Mouse (Mus musculus) liver, embryonic 12.5 days (tissue): ENCODE data around the gene Phactr3. TPM values are rescaled to one million over a fixed set of nuclear protein-coding genes. Genes with fewer than 3 reads are reported as not detected.

ENCODE experiments used
- ATAC-seq: fragments of 200-750 bp; cut with Nextera tagmentation; 2 replicates; pipeline ENCODE4 v1.8.0; 2017; ENCODE audit warnings: moderate number of reproducible peaks, mild to moderate bottlenecking, moderate library complexity
- H3K27ac ChIP-seq: fragments of 300-500 bp; sonication (generic); 2 replicates; pipeline ENCODE4 v1.5.1; 2016; ENCODE audit warnings: mild to moderate bottlenecking
- H3K27me3 ChIP-seq: fragments of 300-500 bp; sonication (generic); replicated peaks from 2 replicates; pipeline ENCODE4 v1.6.1; 2016; ENCODE audit warnings: mild to moderate bottlenecking, moderate library complexity
- H3K36me3 ChIP-seq: fragments of 300-500 bp; sonication (generic); 2 replicates; pipeline ENCODE4 v1.6.1; 2016; ENCODE audit warnings: mild to moderate bottlenecking, moderate library complexity
- H3K4me1 ChIP-seq: fragments of 300-500 bp; sonication (generic); 2 replicates; pipeline ENCODE4 v1.6.1; 2016
- H3K4me2 ChIP-seq: fragments of 300-500 bp; sonication (generic); 2 replicates; pipeline ENCODE4 v1.6.1; 2016; ENCODE audit warnings: mild to moderate bottlenecking, moderate library complexity
- H3K4me3 ChIP-seq: fragments of 300-500 bp; sonication (generic); 2 replicates; pipeline ENCODE4 v1.5.1; 2016; ENCODE audit warnings: mild to moderate bottlenecking, moderate library complexity
- H3K9ac ChIP-seq: fragments of 300-500 bp; sonication (generic); 2 replicates; pipeline ENCODE4 v1.6.1; 2016; ENCODE audit warnings: mild to moderate bottlenecking, moderate library complexity
- H3K9me3 ChIP-seq: fragments of 300-500 bp; sonication (generic); replicated peaks from 2 replicates; pipeline ENCODE4 v1.6.1; 2016; ENCODE audit warnings: mild to moderate bottlenecking, moderate library complexity
- WGBS: fragments of 180-500 bp; shearing (Covaris S2); methylation state at CpG from one replicate; pipeline ENCODE4 v1.1.7; 2016; ENCODE audit not compliant: insufficient replicate concordance; 5-methylcytosine and 5-hydroxymethylcytosine counted together
- polyA plus RNA-seq: library from polyadenylated mRNA; unstranded; fragments of >200 nt; fragmentation: Nextera tagmentation; extraction: Ambion mirVana; gene quantifications from 2 replicates; pipeline ENCODE4 v1.2.1, GENCODE M21; 2016

Gene Phactr3
- polyA plus RNA-seq, 1 experiment from 2014 or later, result 0.18 TPM

DNA sequence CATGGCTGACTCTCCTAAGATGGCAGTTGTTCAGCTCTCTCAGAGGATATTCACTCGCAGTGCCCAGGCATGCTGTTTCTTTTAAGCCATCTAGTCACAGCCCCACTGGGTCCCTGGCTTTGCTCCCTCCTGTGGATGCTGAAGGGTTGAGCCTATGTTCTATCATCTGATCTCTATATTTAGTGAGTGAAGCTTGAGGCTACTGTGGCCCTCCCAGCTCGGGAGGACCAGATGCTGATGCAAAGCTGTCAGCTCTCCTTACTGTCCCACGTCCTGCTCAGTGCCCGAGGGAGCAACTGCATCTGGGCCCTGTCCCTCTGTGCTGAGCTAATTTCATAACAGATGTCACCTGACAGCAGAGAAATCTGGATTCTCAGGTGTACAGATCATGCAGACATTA, 153.6 kb downstream of the Phactr3 start:
- no peaks in the 10 kb centered on the region for H3K4me1 ChIP-seq
- no peaks in the 10 kb centered on the region for H3K27me3 ChIP-seq
- H3K9me3 ChIP-seq, result no peaks in the 10 kb centered on the region
- H3K9ac ChIP-seq, result no peak overlapping the region
- no peak overlapping the region for H3K4me2 ChIP-seq
- no peak overlapping the region for H3K27ac ChIP-seq
- ATAC-seq, result no peak
- no peaks in the 10 kb centered on the region for H3K36me3 ChIP-seq
- WGBS, result 70% methylated on average over 4 of the region's 4 CpGs
- H3K4me3 ChIP-seq, result no peak overlapping the region

DNA sequence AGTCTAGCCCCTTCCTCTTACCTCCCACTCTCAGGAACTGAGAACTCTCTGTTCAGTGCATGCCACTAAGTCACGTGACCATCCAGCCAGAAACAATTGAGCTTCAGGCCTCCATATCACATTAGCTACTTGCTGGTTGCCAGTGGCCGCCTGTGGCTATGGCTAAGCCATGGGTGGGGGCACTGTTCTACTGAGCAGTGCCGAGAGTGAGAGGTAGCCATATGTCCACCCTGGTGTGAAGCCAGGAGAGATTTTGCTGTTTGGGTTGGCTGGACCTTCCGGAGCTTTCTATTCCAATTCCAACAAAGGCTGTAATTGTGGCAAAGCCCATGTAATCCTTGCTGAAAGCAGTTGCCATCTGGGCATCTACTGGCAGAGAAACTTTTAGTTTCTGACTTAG, 155.4 kb downstream of the Phactr3 start:
- ATAC-seq, result no peak
- Histone ChIP-seq H3K4me3 (no peak overlapping the region), H3K36me3 (no peaks in the 10 kb centered on the region), H3K27me3 (no peaks in the 10 kb centered on the region), H3K9ac (no peak overlapping the region), H3K9me3 (no peaks in the 10 kb centered on the region), H3K4me1 (no peaks in the 10 kb centered on the region), H3K27ac (no peak overlapping the region), H3K4me2 (no peak overlapping the region)
- WGBS, result 56% methylated on average over 4 of the region's 4 CpGs

DNA sequence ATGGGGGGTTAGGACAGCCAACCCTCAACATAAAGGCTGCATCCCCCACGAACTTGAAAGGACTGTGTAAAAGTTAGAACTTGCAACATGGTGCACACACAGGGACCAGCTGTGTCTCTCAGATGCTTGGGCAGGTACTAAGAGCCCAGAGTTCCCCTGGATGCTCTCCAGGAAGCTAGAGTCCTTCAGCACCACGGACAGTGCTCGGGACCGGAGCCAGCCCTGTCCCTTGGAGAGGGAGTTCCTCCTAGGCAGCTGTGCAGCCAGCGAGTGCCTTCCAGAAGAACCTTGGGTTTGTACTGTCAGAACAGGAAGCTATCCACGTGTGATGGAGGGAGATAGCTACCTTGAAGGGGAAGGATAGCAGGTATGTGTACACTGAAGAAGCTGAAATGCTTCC, 158.4 kb downstream of the Phactr3 start:
- Histone ChIP-seq H3K4me1 (no peaks in the 10 kb centered on the region), H3K9me3 (no peaks in the 10 kb centered on the region), H3K27me3 (no peaks in the 10 kb centered on the region), H3K27ac (no peak overlapping the region), H3K4me3 (no peak overlapping the region), H3K9ac (no peak overlapping the region), H3K4me2 (no peak overlapping the region), H3K36me3 (no peaks in the 10 kb centered on the region)
- 0 out of 2 replicates have a peak, but pooled peaks have one; percentile 30 for ATAC-seq
- 8% methylated on average over 6 of the region's 6 CpGs for WGBS

DNA sequence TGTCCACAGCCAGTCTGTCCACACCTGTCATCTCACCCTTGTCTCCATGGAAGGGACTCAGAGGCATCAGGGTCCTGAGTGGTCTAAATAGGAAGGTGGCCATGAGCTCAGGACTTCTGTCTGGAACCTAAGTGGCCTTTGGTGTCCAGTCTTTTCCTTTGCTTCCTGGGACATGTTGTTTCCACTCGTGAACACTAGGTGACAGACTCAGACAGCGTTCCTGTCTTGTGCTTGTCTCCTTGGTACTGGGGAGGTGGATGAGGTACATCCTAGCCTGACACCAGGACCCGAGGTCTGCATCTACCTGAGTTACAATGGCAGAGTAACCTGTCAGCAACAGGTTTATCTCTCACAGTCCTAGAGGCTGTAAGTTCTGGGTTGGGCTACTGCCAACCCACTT, 162.4 kb downstream of the Phactr3 start:
- H3K27me3 ChIP-seq, result no peaks in the 10 kb centered on the region
- 39% methylated on average over 3 of the region's 3 CpGs for WGBS
- H3K27ac ChIP-seq, result no peak overlapping the region
- H3K36me3 ChIP-seq, result no peaks in the 10 kb centered on the region
- H3K4me3 ChIP-seq, result no peak overlapping the region
- no peaks in the 10 kb centered on the region for H3K4me1 ChIP-seq
- no peak overlapping the region for H3K9ac ChIP-seq
- ATAC-seq, result no peak
- no peaks in the 10 kb centered on the region for H3K9me3 ChIP-seq
- H3K4me2 ChIP-seq, result no peak overlapping the region

DNA sequence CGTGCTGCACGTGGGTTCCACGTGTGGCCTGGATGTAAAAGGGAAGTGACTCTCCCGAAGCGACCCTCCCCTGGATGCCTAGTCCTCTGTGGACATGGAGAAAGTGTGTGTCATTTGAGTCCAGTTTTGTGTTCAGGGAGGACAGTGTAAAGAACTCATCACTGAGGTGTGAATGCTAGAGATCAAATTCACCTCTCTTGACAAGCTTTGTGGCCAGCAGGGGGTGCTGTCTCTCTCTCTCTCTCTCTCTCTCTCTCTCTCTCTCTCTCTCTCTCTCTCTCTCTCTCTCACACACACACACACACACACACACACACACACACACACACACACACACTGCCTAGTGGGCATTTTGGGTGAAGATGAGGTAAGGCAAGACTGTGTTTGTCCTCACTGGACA, 168.5 kb downstream of the Phactr3 start:
- no peaks in the 10 kb centered on the region for H3K36me3 ChIP-seq
- H3K9ac ChIP-seq, result no peak overlapping the region
- no peak overlapping the region for H3K27ac ChIP-seq
- no peaks in the 10 kb centered on the region for H3K27me3 ChIP-seq
- H3K9me3 ChIP-seq, result no peaks in the 10 kb centered on the region
- no peak for ATAC-seq
- no peak overlapping the region for H3K4me2 ChIP-seq
- H3K4me3 ChIP-seq, result no peak overlapping the region
- WGBS, result 65% methylated on average over 5 of the region's 5 CpGs
- H3K4me1 ChIP-seq, result no peaks in the 10 kb centered on the region

DNA sequence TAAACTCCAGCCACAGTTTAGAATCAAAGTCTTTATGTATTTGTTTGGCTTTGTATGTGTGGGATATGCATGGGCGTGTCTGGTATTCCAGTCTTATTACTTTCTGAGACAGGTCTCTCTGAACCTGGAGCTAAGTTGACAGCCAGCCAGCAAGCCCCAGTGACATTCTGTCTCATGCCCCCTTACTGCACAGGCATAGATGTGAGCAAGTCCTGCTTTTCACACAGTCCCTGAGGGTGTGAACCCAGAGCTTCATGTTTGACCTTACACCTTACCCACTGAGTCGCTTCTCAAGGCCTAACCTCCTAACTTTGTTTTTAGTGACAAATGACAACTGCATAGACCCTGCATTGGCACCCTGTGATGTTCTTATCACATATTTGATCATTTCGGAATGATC, 169.9 kb downstream of the Phactr3 start:
- Histone ChIP-seq H3K9ac (no peak overlapping the region), H3K4me3 (no peak overlapping the region), H3K36me3 (no peaks in the 10 kb centered on the region), H3K27ac (no peak overlapping the region), H3K27me3 (no peaks in the 10 kb centered on the region), H3K4me2 (no peak overlapping the region), H3K4me1 (no peaks in the 10 kb centered on the region), H3K9me3 (no peaks in the 10 kb centered on the region)
- ATAC-seq, result no peak
- 53% methylated on average over 3 of the region's 3 CpGs for WGBS

DNA sequence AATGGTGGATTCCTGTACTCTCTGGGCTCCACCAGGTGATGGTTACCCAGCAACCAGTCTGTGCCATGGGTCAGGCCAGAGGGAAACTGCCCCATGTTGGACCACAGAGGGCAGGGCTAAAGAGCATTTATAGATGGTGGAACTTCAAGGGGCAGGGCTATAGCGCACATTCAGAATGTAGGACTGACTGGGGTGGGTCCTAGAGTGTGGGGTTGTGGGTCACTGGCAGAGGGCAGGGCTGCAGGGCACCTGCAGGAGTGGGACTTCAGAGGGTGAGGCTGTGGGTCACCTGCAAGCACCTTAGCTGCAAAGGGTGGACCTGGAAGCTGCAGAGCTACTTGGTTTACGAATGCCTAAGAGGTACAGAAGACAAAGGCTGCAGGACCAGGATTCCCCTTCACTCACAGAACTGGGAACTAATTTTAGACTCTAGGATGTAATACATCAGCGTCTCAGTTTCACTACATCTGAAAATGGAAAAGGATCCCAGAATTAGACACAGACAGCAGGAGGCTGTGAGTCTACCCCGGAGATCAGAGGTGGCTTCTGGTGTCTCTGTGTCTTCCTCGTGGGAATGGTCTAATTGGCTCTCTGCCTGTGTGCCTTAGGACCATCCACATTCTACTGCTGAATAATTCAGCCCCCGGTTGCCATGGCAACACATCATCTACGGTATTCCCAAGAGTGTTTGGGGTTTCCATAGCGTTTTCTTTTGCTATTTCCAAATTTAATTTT, 184.8 kb downstream of the Phactr3 start:
- no peaks in the 10 kb centered on the region for H3K9me3 ChIP-seq
- H3K36me3 ChIP-seq, result no peaks in the 10 kb centered on the region
- ATAC-seq, result no peak
- H3K27me3 ChIP-seq, result no peaks in the 10 kb centered on the region
- no peak overlapping the region for H3K9ac ChIP-seq
- WGBS, result 60% methylated on average over 8 of the region's 8 CpGs
- H3K4me3 ChIP-seq, result no peak overlapping the region
- no peak overlapping the region for H3K27ac ChIP-seq
- no peak overlapping the region for H3K4me2 ChIP-seq
- no peaks in the 10 kb centered on the region for H3K4me1 ChIP-seq

DNA sequence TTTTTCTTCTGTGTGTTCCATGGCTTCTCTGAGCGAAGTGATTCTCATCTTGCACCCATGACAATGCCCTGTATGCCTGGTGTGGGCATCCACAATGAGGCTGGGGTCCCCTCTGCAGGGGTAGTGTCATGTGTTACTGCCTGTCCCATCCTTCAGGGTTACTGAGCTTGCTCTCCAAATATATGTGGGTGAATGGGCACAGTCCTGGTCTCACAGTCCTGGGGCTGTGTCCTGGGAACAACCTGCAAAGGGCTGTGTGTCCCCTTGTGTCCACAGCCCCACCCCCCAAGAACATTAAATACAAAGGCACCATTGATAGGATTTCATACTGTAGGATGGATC, 185.4 kb downstream of the Phactr3 start:
- no peak for ATAC-seq
- Histone ChIP-seq H3K9ac (no peak overlapping the region), H3K4me1 (no peaks in the 10 kb centered on the region), H3K36me3 (no peaks in the 10 kb centered on the region), H3K9me3 (no peaks in the 10 kb centered on the region), H3K27me3 (no peaks in the 10 kb centered on the region), H3K4me2 (no peak overlapping the region), H3K27ac (no peak overlapping the region), H3K4me3 (no peak overlapping the region)
- 21% methylated on average over 1 of the region's 1 CpGs for WGBS

DNA sequence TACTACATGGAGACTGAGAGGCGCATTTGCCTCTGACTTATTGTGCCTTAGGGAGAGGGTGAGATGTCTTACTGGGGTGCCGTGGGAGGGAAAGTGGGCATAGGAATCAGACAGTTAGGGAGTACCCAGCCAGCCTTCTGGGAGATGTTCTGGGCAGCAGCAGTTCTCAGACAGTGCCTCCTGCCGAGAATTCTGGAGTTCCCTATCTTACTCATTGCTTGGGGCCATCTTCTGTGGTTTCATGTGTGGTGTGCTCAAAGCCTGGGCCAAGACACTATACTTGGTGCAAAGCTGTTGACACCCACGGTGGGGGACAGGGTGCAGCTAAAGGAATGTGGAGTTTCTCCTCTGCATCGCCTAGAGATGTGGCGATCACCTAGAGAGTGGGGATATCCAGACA, 185.9 kb downstream of the Phactr3 start:
- Histone ChIP-seq H3K36me3 (no peaks in the 10 kb centered on the region), H3K27ac (no peak overlapping the region), H3K4me1 (no peaks in the 10 kb centered on the region), H3K27me3 (no peaks in the 10 kb centered on the region), H3K9ac (no peak overlapping the region), H3K4me3 (no peak overlapping the region), H3K4me2 (no peak overlapping the region), H3K9me3 (no peaks in the 10 kb centered on the region)
- no peak for ATAC-seq
- WGBS, result 67% methylated on average over 6 of the region's 6 CpGs

DNA sequence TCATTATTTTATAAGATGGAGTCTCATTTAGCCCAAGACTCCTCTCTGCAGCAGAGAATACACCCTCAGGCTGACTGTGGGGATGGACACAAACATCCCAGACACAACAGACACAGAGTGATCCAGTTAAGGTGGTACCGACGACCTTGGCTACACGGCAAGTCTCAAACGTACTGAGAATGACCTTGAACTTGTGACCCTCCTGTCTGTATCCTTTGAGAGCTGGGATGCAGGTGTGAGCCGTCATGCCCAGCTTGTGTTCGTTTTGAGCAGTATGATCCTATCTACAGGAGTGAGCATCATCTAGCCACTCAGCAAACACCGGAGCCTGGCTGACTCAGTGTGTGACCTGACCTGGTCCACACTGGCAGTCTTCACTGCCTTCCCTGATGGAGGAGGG, 194.8 kb downstream of the Phactr3 start:
- Histone ChIP-seq H3K27me3 (no peaks in the 10 kb centered on the region), H3K27ac (no peak overlapping the region), H3K4me1 (no peaks in the 10 kb centered on the region), H3K9ac (no peak overlapping the region), H3K4me2 (no peak overlapping the region), H3K36me3 (no peaks in the 10 kb centered on the region), H3K9me3 (no peaks in the 10 kb centered on the region), H3K4me3 (no peak overlapping the region)
- ATAC-seq, result no peak
- 69% methylated on average over 7 of the region's 7 CpGs for WGBS

DNA sequence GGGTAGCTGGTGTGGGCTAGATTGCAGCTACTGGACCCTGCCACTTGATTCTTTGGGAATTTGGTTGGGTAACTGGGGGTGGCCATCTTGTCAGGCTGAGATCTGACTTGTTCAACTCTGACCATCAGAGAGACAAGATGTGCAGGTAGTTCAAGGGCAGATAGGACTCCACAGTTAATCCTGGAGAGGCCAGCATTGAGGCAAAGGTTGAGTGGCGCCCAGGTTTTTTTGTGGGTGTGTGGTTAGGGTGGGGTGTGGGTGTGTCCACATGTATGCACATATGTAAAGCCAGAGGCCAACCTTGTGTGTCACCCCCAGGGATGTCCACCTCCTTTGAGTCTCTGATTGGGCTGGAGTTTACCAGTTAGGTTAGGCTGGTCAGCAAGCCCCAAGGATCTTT, 197.5 kb downstream of the Phactr3 start:
- H3K9me3 ChIP-seq, result no peaks in the 10 kb centered on the region
- H3K4me2 ChIP-seq, result no peak overlapping the region
- H3K27me3 ChIP-seq, result no peaks in the 10 kb centered on the region
- H3K36me3 ChIP-seq, result no peaks in the 10 kb centered on the region
- WGBS, result 52% methylated on average over 1 of the region's 1 CpGs
- H3K9ac ChIP-seq, result no peak overlapping the region
- H3K4me1 ChIP-seq, result no peaks in the 10 kb centered on the region
- no peak overlapping the region for H3K4me3 ChIP-seq
- ATAC-seq, result no peak
- no peak overlapping the region for H3K27ac ChIP-seq

DNA sequence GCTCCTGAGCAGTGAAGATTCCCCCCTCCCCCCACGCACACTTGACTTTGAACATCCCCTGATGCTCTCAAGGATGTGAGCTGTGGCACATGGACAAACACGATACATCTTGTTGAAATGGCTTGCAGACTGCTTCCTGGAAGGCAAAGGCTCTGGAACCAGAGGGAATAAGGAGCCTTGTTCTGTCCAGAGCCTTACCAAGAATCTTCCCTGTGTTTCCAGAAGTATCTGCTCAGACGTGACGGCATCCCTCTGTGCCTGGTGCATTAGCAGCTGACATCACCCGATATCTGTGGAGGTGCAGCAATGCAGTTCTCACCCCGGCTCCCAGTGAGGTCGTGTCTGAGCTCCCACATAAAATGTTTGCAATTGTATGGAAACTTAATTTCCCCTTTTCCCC, 201.0 kb downstream of the Phactr3 start:
- no peak overlapping the region for H3K27ac ChIP-seq
- 64% methylated on average over 7 of the region's 7 CpGs for WGBS
- no peak overlapping the region for H3K9ac ChIP-seq
- no peaks in the 10 kb centered on the region for H3K27me3 ChIP-seq
- no peak overlapping the region for H3K4me2 ChIP-seq
- H3K4me3 ChIP-seq, result no peak overlapping the region
- H3K36me3 ChIP-seq, result no peaks in the 10 kb centered on the region
- no peak for ATAC-seq
- no peaks in the 10 kb centered on the region for H3K4me1 ChIP-seq
- no peaks in the 10 kb centered on the region for H3K9me3 ChIP-seq

DNA sequence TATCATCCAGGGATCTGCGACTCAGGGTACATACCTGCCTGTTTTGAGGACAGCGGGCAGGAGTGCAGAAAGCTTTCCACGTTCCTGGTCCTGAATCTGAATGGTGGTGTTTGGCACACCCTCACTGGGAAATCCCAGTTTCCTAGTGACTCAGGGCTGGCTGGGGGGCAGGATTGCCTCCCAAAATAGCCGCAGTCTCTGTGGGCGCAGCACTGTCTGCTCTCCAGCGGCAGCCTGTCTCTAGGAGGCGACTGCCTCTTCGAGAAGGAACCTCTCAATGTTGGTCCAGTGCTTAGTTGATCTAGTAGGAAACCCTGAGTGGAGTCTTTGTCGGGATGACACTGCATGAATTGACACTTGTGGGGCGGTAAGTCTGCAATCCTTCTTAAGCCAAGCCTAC, 202.5 kb downstream of the Phactr3 start:
- no peaks in the 10 kb centered on the region for H3K36me3 ChIP-seq
- no peak overlapping the region for H3K9ac ChIP-seq
- H3K9me3 ChIP-seq, result no peaks in the 10 kb centered on the region
- H3K27ac ChIP-seq, result no peak overlapping the region
- no peaks in the 10 kb centered on the region for H3K27me3 ChIP-seq
- WGBS, result 69% methylated on average over 10 of the region's 10 CpGs
- no peaks in the 10 kb centered on the region for H3K4me1 ChIP-seq
- H3K4me3 ChIP-seq, result no peak overlapping the region
- no peak overlapping the region for H3K4me2 ChIP-seq
- no peak for ATAC-seq
